Mouse (Mus musculus) neural tube, embryonic 14.5 days (tissue): ENCODE results near the gene Gramd1b. TPM values are rescaled to one million over a fixed set of nuclear protein-coding genes. Genes with fewer than 3 reads are reported as not detected.

ENCODE experiments used
- ATAC-seq: fragments of 200-750 bp; cut with Nextera tagmentation; 2 replicates; pipeline ENCODE4 v1.8.0; 2017; ENCODE audit warnings: low read depth, mild to moderate bottlenecking, moderate TSS enrichment, moderate library complexity
- H3K27ac ChIP-seq: fragments of 300-500 bp; sonication (generic); 2 replicates; pipeline ENCODE4 v1.5.1; 2014; ENCODE audit warnings: low read depth, mild to moderate bottlenecking, control low read depth, low read length, moderate library complexity, mixed read lengths
- H3K27me3 ChIP-seq: fragments of 300-500 bp; sonication (generic); 2 replicates; pipeline ENCODE4 v1.6.1; 2014; ENCODE audit warnings: low read length; ENCODE audit not compliant: control insufficient read depth, insufficient read depth
- H3K36me3 ChIP-seq: fragments of 300-500 bp; sonication (generic); 2 replicates; pipeline ENCODE4 v1.6.1; 2014; ENCODE audit warnings: low read length, mixed read lengths; ENCODE audit not compliant: control insufficient read depth, insufficient read depth
- H3K4me1 ChIP-seq: fragments of 300-500 bp; sonication (generic); 2 replicates; pipeline ENCODE4 v1.6.1; 2014; ENCODE audit warnings: low read length; ENCODE audit not compliant: control insufficient read depth, insufficient read depth
- H3K4me2 ChIP-seq: fragments of 300-500 bp; sonication (generic); 2 replicates; pipeline ENCODE4 v1.6.1; 2014; ENCODE audit warnings: mild to moderate bottlenecking, low read depth, low read length, control low read depth
- H3K4me3 ChIP-seq: fragments of 300-500 bp; sonication (generic); 2 replicates; pipeline ENCODE4 v1.5.1; 2014; ENCODE audit warnings: low read depth, low read length, control low read depth, mixed read lengths
- H3K9ac ChIP-seq: fragments of 300-500 bp; sonication (generic); replicated peaks from 2 replicates; pipeline ENCODE4 v1.6.1; 2014; ENCODE audit warnings: low read depth, mild to moderate bottlenecking, control low read depth, low read length, mixed read lengths
- H3K9me3 ChIP-seq: fragments of 300-500 bp; sonication (generic); 2 replicates; pipeline ENCODE4 v1.6.1; 2016; ENCODE audit warnings: low read length; ENCODE audit not compliant: control insufficient read depth
- whole genome bisulfite sequencing: fragments of 180-500 bp; shearing (Covaris S2); extraction: QIAGEN DNeasy Blood & Tissue Kit; methylation state at CpG from one replicate; pipeline ENCODE4 v1.1.7; 2014; 5-methylcytosine and 5-hydroxymethylcytosine counted together
- polyA plus RNA-seq: library from polyadenylated mRNA; unstranded; fragments of >200 nt; fragmentation: Nextera tagmentation; extraction: Ambion mirVana; gene quantifications from 2 replicates; pipeline ENCODE4 v1.2.1, GENCODE M21; 2014

The Gramd1b gene
- polyA plus RNA-seq, 1 experiment from 2014 or later, result 13.9 TPM

DNA sequence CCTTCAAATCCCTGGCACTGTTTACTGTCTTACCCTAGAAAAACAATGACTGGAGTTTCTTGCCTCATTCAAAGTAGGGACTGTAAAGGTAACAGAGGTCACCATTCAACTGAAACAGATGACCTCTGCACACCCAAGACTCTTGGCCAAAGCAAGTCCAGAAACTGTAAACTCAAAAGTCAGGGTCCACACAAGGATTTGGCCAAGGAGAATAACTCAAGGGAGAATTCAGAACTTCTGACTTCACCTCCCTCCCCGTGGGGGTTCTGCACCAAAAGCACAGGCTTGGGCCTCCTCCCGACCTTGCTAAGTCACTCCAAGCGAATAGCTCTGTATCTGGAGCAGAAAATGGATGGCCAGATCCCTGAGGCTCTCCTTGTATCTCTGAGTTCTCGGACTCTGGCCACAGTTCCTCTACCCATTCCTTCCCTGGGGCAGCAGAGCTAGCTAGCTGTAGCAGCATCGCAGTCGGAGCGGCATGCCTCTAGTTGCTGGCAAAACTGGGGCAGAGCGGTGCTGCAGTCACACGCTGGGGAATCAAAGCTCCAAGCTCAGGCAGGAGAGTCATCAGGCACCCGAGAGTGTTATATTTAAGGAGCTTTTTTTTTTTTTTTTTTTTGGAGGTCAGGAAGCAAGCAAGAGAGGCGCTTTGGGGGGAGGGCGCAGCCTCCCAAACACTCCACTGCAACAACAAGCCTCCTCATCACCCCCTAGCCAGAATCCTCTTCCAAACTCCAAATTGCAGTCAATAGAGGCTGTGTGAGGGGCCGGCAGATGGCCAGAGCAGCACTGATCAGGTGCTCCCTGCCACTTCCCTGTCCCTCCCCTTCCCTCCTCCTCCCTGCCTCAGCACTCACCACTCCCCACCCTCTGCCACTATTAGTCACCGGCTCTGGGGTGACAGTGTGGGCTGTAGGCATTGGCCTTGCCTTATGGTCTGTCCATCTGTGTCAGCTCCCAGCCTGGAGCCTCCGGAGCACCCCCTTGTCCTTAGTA lies 149.5 kb downstream of the Gramd1b start:
- H3K9ac ChIP-seq, result no peak overlapping the region
- H3K4me2 ChIP-seq, result no peak overlapping the region
- peak overlapping the region; percentile 16; the same call in 1 of the 2 replicates for H3K27ac ChIP-seq
- peaks cover 9% of the 10 kb centered on the region; the same call in 1 of the 2 replicates for H3K4me1 ChIP-seq
- H3K36me3 ChIP-seq, result no peaks in the 10 kb centered on the region
- no peak overlapping the region for H3K4me3 ChIP-seq
- peak; percentile 70; the same call in 1 of the 2 replicates for ATAC-seq
- H3K9me3 ChIP-seq, result no peaks in the 10 kb centered on the region
- 10% methylated on average over 15 of the region's 15 CpGs for WGBS
- no peaks in the 10 kb centered on the region for H3K27me3 ChIP-seq

DNA sequence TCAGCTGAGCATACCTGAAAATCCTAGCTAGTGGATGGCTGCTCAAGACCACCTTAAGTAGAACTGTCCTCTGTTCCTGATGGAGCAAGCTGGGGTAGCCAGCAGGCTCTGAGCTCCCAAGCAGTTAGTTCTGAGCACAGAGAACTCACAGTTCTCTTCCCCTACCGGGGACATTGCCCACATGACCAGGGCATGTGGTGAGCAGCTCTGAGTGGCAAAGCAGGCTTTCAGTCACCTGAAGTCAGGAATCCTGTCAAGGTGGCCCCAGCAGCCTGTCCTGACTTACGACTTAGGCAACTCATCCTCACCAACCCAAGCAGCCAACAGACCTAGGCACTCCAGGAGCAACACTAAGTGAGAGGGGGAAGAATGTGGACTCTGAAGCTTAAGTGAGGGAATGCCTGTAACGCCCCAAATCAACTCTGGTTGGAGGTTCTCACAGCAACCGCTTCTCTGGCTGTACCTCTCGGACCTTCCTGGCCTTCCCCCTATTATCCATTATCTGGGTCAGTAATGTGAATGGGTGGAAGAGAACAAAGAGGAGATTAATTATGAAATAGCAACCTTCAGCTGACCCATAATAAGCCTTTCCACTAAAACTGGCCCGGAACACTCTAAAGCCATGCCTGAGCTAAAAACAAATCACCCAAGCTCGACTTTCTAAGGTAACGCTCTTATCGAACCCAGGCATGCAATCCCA lies 154.3 kb downstream of the Gramd1b start:
- WGBS, result 81% methylated on average over 9 of the region's 9 CpGs
- H3K4me1 ChIP-seq, result peaks cover 19% of the 10 kb centered on the region
- no peaks in the 10 kb centered on the region for H3K27me3 ChIP-seq
- peak overlapping the region; percentile 47 for H3K4me2 ChIP-seq
- H3K4me3 ChIP-seq, result no peak overlapping the region
- no peak overlapping the region for H3K9ac ChIP-seq
- H3K36me3 ChIP-seq, result no peaks in the 10 kb centered on the region
- ATAC-seq, result peak; percentile 25; the same call in 1 of the 2 replicates
- H3K9me3 ChIP-seq, result no peaks in the 10 kb centered on the region
- no peak overlapping the region for H3K27ac ChIP-seq

DNA sequence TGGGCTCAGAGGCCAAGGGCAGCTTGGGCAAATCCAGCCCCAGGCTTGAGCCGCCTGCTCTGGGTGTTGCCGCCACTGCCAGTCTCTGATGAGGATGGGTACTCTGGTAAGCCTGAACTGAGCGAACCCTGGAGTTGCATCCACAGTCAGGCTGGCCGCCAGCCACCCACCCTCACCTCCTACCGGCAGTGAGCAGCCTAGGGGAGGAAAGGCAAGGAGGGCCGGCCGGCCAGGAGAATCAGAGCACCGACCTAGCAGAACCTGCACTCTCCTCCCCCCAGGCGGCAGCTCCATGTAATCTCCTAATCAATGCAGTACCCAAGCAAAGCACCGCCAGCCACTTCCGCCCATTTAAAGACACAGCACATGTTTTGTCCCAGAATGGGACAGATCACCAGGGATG lies 155.0 kb downstream of the Gramd1b start:
- Histone ChIP-seq H3K9ac (peak overlapping the region; percentile 41; the same call in 1 of the 2 replicates), H3K4me2 (peak overlapping the region; percentile 47), H3K27me3 (no peaks in the 10 kb centered on the region), H3K9me3 (no peaks in the 10 kb centered on the region), H3K4me3 (peak overlapping the region; percentile 27), H3K27ac (0 out of 2 replicates have a peak overlapping the region, but pooled peaks have one; percentile 28), H3K4me1 (peaks cover 14% of the 10 kb centered on the region), H3K36me3 (no peaks in the 10 kb centered on the region)
- peak; percentile 81 for ATAC-seq
- 12% methylated on average over 11 of the region's 11 CpGs for WGBS

DNA sequence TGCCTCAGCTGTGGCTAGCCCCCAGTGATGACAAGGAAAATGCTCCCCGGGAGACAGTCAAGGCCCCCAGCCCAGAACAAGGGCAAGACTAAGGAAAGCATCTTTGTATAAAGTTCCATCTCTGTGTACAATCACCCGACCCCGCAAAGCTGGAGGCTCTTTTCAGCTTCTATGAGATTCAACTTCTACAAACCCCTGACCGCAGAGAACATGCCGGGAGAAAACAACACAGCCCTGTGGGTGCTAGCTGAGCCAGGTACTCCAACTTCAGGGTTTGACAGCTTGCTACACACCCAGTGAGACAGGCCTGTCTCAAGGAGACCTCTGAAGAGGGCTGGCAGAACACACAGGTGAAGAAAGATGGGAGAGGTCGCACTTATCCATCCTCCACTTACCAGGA lies 155.7 kb downstream of the Gramd1b start:
- 67% methylated on average over 6 of the region's 6 CpGs for WGBS
- no peak for ATAC-seq

DNA sequence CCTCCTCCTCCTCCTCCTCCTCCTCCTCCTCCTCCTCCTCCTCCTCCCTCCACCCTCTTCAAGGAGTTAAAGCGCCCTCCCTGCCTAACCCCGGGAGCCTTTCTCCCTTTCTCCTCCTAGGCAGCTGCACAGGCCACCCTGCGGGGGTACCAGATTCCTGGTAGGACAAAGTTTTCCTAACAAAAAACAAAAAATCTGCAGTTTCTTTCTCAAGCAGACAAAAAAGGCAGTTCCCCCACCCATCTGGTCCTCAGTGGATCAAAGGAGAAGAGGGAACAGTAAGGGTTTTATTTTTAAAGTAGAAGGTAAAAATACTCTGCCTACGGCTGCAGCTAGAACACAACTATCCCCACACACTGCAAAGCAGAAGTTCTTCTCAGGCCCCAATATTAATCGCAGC lies 156.2 kb downstream of the Gramd1b start:
- no peak overlapping the region for H3K4me3 ChIP-seq
- no peak for ATAC-seq
- H3K9ac ChIP-seq, result no peak overlapping the region
- WGBS, result 69% methylated on average over 2 of the region's 5 CpGs
- H3K27me3 ChIP-seq, result no peaks in the 10 kb centered on the region
- H3K27ac ChIP-seq, result no peak overlapping the region
- H3K4me2 ChIP-seq, result no peak overlapping the region
- H3K4me1 ChIP-seq, result peaks cover 14% of the 10 kb centered on the region
- H3K9me3 ChIP-seq, result no peaks in the 10 kb centered on the region
- no peaks in the 10 kb centered on the region for H3K36me3 ChIP-seq

More for the DNA sequence above, 155.7 kb downstream of the Gramd1b start:
- Histone ChIP-seq H3K27me3 (no peaks in the 10 kb centered on the region), H3K4me1 (peaks cover 14% of the 10 kb centered on the region), H3K4me2 (peak overlapping the region; percentile 47; the same call in 1 of the 2 replicates), H3K27ac (no peak overlapping the region), H3K4me3 (no peak overlapping the region), H3K9ac (no peak overlapping the region; the same call in 1 of the 2 replicates), H3K9me3 (no peaks in the 10 kb centered on the region), H3K36me3 (no peaks in the 10 kb centered on the region)

DNA sequence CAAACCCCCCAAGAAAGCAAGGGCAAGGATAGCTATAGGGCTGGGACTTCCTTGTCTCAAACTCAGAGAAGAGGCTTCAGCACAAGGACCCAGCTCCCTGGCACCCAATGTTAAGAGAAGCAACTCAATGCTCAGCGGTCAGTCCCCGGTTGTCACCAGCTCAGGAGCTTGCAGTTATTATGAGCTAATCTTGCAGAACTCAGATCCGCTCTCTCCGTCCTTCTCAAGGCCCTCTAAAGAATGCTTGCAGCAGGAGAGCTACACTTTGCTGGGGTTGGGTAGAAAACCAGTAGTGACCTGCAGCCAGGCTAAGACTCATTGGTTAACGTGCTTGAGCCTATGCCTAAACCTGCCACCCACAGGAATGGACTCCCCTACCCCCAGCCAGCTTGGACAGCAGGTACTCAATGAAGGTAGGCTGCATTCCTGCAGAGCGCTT lies 156.6 kb downstream of the Gramd1b start:
- H3K27ac ChIP-seq, result no peak overlapping the region
- H3K27me3 ChIP-seq, result no peaks in the 10 kb centered on the region
- 74% methylated on average over 6 of the region's 6 CpGs for WGBS
- no peaks in the 10 kb centered on the region for H3K9me3 ChIP-seq
- H3K4me1 ChIP-seq, result peaks cover 14% of the 10 kb centered on the region
- no peak overlapping the region for H3K4me2 ChIP-seq
- H3K9ac ChIP-seq, result no peak overlapping the region
- no peaks in the 10 kb centered on the region for H3K36me3 ChIP-seq
- H3K4me3 ChIP-seq, result no peak overlapping the region
- ATAC-seq, result no peak

DNA sequence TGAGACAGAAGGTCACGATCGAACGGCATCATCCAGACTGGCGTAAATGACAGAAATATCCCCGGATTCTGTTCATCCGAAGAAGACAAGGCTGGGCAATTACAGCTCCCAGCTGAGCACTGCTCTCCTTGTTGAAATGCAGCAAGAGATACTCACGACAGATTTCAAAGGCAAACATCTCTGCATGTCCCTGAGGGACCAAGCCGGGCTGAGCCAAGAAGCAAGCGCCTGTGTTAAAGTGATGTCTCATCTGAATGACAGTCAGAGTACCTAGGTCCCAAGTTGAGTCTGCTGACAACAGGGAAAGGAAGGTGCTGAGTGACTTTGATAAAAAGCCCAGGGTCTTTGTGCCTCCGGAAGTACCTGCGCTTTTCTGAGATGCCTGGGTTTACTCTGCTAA lies 157.1 kb downstream of the Gramd1b start:
- H3K4me2 ChIP-seq, result no peak overlapping the region
- WGBS, result 60% methylated on average over 11 of the region's 11 CpGs
- H3K9ac ChIP-seq, result no peak overlapping the region
- no peaks in the 10 kb centered on the region for H3K36me3 ChIP-seq
- no peaks in the 10 kb centered on the region for H3K9me3 ChIP-seq
- no peak for ATAC-seq
- H3K4me1 ChIP-seq, result peaks cover 14% of the 10 kb centered on the region
- H3K27ac ChIP-seq, result no peak overlapping the region
- no peak overlapping the region for H3K4me3 ChIP-seq
- no peaks in the 10 kb centered on the region for H3K27me3 ChIP-seq

DNA sequence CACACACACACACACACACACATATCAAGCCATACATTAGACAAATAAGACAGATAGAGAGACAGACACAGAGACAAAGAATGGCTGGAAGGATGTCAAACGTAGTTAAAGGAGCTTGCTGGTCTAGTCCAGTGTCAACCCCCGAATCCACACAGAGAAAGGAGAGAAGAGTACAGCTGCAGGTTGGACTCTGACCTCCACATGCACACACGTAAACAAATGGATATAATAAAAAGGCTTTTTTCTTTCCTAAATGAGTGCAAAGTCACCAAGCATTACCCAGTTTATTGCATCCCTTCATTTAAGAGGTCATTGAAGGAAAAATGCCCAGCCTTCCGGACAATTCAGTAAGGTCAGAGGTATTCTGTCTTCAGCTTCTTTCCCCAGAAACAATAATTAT lies 161.0 kb downstream of the Gramd1b start:
- Histone ChIP-seq H3K4me1 (0 out of 2 replicates have a peak, but pooled peaks cover 3% of the 10 kb centered on the region), H3K27ac (no peak overlapping the region), H3K9ac (no peak overlapping the region), H3K36me3 (no peaks in the 10 kb centered on the region), H3K4me3 (no peak overlapping the region), H3K4me2 (no peak overlapping the region), H3K27me3 (no peaks in the 10 kb centered on the region), H3K9me3 (no peaks in the 10 kb centered on the region)
- WGBS, result 47% methylated on average over 4 of the region's 4 CpGs
- no peak for ATAC-seq
